Mouse (Mus musculus): ENCODE measurements around the gene Vrk2.

DNA sequence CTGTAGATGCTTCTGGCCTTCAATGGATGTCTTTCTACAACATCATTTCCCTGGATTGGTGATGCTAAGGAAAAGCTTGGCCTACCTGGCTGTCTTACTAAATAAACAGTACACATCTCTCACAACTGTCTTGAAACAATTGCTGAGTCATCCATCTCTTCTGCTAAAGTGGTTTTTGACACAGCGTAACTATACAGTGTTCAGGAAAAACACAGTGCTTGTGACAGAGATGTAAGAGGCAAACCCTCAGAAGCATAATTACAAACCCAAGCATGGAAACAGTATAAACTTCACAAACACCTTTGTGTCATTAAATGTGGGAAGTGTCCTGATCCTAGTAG is 6.6 kb downstream of the Vrk2 start:
- TF ChIP-seq EP300 (optimal IDR thresholded peaks at IDR 0.05) (no peak), CTCF (IDR thresholded peaks at IDR 0.05; ENCODE audit: low read depth) (no peak)
